Mouse (Mus musculus) olfactory bulb, adult 2 months (tissue): ENCODE data around the gene St6galnac3. TPM values are rescaled to one million over a fixed set of nuclear protein-coding genes. Genes with fewer than 3 reads are reported as not detected.
A peak's percentile ranks its signal among the peaks of the same experiment; 100 is the strongest.

Experiments used
- H3K27ac ChIP-seq: fragments of 200-500 bp; 2 replicates; pipeline ENCODE4 v1.5.1; 2012; ENCODE audit warnings: low read depth, low read length; ENCODE audit not compliant: insufficient read depth
- H3K4me1 ChIP-seq: fragments of 200-500 bp; 2 replicates; pipeline ENCODE4 v1.6.1; 2012; ENCODE audit warnings: low read length; ENCODE audit not compliant: control insufficient read depth, insufficient read depth
- H3K4me3 ChIP-seq: fragments of 200-500 bp; 2 replicates; pipeline ENCODE4 v1.5.1; 2012; ENCODE audit warnings: mild to moderate bottlenecking, low read depth, low read length, moderate library complexity; ENCODE audit not compliant: insufficient read depth
- CTCF ChIP-seq: fragments of 200-500 bp; IDR thresholded peaks from 2 replicates; pipeline ENCODE4 v1.5.1; 2012; ENCODE audit warnings: low read depth, mild to moderate bottlenecking, low read length, moderate library complexity; ENCODE audit not compliant: insufficient read depth
- POLR2A ChIP-seq: fragments of 200-500 bp; IDR thresholded peaks from 2 replicates; pipeline ENCODE4 v1.6.1; 2012; ENCODE audit warnings: mild to moderate bottlenecking, low read depth, low read length, moderate library complexity; ENCODE audit not compliant: insufficient read depth
- WGBS: fragments of 180-500 bp; shearing (Covaris S2); methylation state at CpG from one replicate; pipeline ENCODE4 v1.1.7; 2018; 5-methylcytosine and 5-hydroxymethylcytosine counted together
- polyA plus RNA-seq: library from polyadenylated mRNA; stranded (reverse); fragments of >200 nt; gene quantifications from 2 replicates; pipeline ENCODE4 v1.2.4, GENCODE M21; 2012; ENCODE audit warnings: low replicate concordance; ENCODE audit not compliant: missing spikeins, insufficient read depth, insufficient read length

The St6galnac3 gene
- polyA plus RNA-seq, 1 experiment = not detected

DNA sequence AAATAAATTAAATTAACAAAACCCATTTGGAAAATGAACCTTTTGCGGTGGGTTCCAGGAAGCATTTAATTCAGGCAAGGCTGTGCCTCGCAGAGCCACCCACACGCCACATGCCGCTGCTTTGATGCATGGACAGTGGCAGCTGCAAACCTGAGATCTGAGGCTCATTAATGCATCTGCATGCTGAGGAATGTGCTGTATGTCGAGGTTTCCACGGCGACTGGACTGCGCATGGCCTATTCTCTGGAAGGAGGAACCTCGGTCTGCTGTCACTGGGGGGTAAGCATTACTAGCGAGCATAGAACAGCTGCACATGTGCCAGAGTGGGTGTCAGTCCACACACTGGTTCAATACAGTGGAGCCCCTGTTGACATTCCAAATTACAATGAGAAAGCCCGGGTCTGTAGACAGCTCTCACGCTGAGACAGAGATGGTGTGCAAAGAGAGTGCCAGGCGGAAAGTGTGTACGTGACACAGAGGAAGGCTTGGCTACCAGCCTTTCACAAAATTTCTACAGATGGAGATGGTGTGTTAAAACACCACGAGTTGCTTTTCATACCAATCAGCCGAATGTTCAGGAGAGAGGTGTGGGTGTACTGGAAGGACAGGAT is 447.5 kb downstream of the St6galnac3 start:
- TF ChIP-seq POLR2A = no peak
- TF ChIP-seq CTCF = no peak
- 29% methylated on average over 16 of the region's 16 CpGs for WGBS
- H3K4me1 ChIP-seq = peaks cover 22% of the 10 kb centered on the region
- peak overlapping the region; percentile 54; the same call in 1 of the 2 replicates for H3K27ac ChIP-seq
- H3K4me3 ChIP-seq = no peak overlapping the region

DNA sequence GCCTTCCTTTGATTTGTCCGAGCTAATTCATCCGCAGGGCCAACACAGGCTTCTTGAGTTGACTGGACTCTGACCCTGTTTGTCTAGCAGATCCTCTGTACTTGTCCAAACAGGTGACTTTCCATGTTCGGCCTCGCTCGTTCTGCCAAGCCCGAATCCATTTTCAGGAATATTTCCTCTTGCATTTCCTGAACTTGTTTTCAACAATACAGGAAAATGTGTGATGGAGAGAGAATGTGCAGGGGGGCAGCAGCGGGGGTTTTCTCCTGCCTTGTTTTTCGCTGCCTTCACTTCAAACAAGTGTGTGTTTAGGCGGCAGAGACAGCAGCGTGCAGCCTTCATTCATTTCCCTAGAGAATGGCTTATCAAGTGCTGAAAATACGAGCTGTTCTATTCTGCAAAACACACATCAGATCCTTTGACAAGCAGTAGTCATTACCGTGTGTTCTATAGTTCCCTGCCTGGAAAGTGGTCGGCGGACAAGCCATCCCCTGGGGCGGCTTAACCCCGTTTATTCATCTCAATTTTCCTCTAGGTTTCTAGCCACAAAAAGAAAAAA is 448.1 kb downstream of the St6galnac3 start:
- WGBS = 47% methylated on average over 16 of the region's 16 CpGs
- peaks cover 17% of the 10 kb centered on the region for H3K4me1 ChIP-seq
- no peak for TF ChIP-seq POLR2A
- TF ChIP-seq CTCF = no peak
- H3K27ac ChIP-seq = no peak overlapping the region
- no peak overlapping the region for H3K4me3 ChIP-seq

DNA sequence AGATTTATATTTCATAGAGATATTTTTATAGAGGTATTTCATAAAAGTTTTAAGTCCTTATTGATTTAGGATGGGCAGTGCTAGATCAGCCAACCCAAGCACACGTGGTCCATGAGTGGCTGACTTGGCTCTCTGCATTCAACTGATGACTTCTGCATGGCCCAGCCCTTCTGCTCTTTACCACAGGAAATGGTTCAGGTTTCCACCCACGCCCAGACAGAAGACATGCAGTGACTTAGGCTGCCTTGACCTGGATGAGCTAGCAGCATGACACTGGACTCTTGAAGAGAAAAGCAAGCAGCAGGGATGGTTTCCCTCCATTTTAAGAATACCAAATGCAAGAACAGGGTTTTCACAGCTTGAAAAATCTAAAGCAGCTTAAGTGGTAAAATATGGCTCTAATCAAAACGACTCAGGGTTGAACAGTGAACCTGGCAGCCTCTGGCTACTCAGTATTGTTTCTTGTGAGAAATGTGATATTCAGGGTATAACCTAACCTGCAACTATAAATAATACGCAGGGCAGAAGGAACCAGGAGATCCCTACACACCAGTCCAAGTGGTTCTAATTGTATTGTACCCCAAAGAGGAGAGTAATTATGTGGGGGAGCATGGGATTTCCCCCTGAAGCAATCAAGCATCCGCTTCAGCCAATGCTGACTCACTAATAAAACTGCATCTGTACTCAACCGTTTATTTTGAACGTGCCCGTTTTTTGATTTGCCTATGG is 448.7 kb downstream of the St6galnac3 start:
- H3K4me3 ChIP-seq = no peak overlapping the region
- WGBS = 42% methylated on average over 8 of the region's 8 CpGs
- peaks cover 16% of the 10 kb centered on the region for H3K4me1 ChIP-seq
- H3K27ac ChIP-seq = no peak overlapping the region
- TF ChIP-seq POLR2A (no peak), CTCF (no peak)

DNA sequence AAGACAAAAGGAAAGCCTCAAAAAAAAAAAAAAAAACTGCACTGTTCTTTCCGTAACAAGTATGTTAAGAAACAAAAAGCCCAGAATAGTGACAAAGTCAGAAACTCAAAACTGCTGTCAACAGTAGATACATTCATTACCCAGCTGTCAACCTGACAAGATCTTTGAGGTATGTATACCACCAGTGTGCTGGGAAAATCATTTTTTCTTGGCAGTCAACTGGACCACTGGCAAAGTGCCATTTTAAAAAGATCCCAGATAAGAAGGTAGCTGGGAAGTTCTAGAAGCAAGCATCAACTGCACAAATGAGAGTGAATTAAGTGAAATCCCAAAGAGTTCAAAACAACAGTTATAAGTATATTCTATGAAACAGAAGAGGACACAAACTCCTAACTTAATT is 452.7 kb downstream of the St6galnac3 start:
- Histone ChIP-seq H3K4me3 (no peak overlapping the region), H3K27ac (no peak overlapping the region), H3K4me1 (peaks cover 8% of the 10 kb centered on the region)
- WGBS = 79% methylated on average over 1 of the region's 1 CpGs
- TF ChIP-seq CTCF (no peak), POLR2A (no peak)

DNA sequence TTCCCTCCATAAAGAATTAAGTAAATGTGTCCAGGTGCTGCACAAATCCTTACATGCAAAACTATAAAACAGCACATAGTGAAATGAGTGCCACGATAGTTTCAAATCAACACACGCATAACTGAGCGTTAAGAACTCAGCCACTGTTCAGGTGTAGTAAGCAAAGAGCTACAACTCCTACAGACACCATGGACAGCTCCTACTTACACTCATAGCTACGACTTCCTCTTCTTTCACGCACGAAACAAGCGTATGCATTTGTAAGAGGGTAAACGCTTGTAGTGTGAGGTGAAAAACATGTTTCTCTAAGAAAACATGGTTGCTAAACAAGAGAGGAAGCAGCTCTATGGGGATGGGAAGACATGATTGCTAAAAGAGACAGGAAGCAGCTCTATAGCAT is 457.6 kb downstream of the St6galnac3 start:
- no peak overlapping the region for H3K4me3 ChIP-seq
- TF ChIP-seq POLR2A (no peak), CTCF (no peak)
- H3K27ac ChIP-seq = no peak overlapping the region
- 82% methylated on average over 8 of the region's 8 CpGs for WGBS
- H3K4me1 ChIP-seq = no peaks in the 10 kb centered on the region

DNA sequence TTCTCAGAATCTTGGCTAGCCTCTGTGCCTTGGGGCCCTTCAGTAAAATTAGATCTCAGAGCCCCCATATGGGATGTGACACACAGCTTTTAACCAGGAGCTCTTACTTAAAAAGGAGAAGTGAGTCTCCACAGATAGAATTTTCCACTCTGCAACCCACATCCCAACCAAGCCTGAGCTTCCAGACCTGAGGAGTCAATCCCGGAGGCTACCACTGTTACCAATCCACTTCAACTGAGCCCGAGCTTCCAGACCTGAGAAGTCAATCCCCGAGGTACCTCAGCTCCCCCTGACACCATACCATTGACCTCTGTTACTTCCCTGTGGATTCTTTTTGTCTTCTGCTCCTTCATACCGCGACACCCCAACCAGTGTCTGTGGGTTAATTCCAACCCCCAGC is 463.0 kb downstream of the St6galnac3 start:
- no peak for TF ChIP-seq POLR2A
- TF ChIP-seq CTCF = no peak
- Histone ChIP-seq H3K27ac (no peak overlapping the region), H3K4me3 (no peak overlapping the region), H3K4me1 (peaks cover 3% of the 10 kb centered on the region; the same call in 1 of the 2 replicates)
- 84% methylated on average over 5 of the region's 5 CpGs for WGBS

DNA sequence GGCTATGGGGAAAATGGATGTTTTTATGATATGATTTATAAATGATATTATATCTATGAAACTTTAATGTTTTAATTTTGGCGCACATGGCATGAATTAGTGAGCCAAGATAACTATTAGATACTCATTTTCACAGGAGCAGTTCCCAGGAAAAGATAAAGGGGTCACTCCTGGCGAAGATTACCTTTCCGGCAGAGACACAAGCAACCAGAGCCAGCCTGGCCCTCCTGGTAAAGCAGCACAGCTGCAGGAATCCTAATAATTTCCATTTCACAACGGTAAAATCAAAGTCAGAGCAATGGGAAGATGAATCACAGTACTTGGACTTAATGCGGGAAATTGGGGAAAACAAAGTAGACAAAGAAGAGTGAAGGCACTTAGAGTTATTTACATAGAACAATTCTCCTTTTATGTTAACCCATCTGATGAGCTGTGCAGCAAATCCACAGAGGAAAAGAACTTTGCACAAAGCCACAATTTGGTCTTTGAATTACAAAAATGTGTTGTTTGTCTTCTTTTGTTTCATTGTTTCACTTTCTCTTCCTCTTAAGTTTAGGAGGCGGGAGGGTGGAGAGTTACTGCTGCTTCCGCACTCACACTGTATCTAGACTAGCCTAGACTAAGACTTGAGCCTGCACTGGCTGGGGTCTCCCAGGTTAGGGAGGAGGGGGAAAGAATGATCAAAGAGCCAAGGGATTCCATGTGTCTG is 464.6 kb downstream of the St6galnac3 start:
- H3K4me3 ChIP-seq = no peak overlapping the region
- 70% methylated on average over 7 of the region's 7 CpGs for WGBS
- TF ChIP-seq POLR2A (no peak), CTCF (no peak)
- H3K27ac ChIP-seq = no peak overlapping the region
- H3K4me1 ChIP-seq = peaks cover 3% of the 10 kb centered on the region; the same call in 1 of the 2 replicates

DNA sequence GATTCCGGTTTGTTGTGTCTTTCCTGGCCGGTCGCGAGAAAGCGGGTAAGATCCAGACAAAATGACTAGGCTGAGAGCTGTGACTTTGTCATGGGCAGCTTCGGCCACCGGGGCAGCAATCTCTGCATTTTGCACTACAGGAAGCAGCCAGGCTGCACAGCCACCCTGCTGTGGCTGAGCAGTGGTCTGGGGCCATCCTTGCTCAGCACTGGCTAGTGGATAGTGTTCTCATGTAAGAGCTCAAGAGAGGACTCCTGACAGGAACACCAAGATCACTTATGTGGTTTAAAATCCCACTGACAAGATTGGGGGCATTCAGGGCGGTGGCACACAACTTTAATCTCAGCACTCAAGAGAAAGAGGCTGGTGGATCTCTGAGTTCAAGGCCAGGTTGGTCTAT is 469.1 kb downstream of the St6galnac3 start:
- WGBS = 90% methylated on average over 8 of the region's 8 CpGs
- H3K4me1 ChIP-seq = no peaks in the 10 kb centered on the region
- no peak for TF ChIP-seq CTCF
- TF ChIP-seq POLR2A = no peak

DNA sequence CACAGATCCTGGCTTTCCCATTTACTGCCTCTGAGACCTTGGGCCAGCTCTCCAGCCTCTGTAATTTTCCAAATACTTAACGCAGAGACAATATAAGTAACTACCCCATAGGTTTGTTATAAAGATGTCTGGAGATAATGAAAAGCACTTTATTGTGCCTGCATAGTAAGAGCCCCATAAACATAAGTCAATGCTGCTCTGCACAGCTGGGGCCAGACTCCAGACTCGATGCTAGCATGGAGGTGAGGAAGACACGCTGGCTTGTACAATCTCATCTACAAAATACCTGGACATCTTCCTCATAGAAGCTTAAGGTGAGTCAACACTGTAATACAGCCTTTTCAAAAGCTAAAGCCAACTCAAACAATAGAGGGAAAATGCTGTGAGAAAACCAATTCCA is 473.3 kb downstream of the St6galnac3 start:
- 93% methylated on average over 3 of the region's 3 CpGs for WGBS
- Histone ChIP-seq H3K4me1 (no peaks in the 10 kb centered on the region), H3K4me3 (no peak overlapping the region), H3K27ac (no peak overlapping the region)
- TF ChIP-seq POLR2A = no peak
- no peak for TF ChIP-seq CTCF

More for the DNA sequence above, 469.1 kb downstream of the St6galnac3 start:
- no peak overlapping the region for H3K4me3 ChIP-seq
- no peak overlapping the region for H3K27ac ChIP-seq
